Mouse (Mus musculus) forebrain, embryonic 10.5 days (tissue): ENCODE data around the gene Slc17a4. TPM values are rescaled to one million over a fixed set of nuclear protein-coding genes. Genes with fewer than 3 reads are reported as not detected.

ENCODE experiments used
- DNase-seq: peaks from one replicate; pipeline ENCODE4 v3.0.0-alpha.2; 2017; ENCODE audit warnings: low spot score; ENCODE audit errors: extremely low spot score
- H3K27ac ChIP-seq: fragments of 300-500 bp; sonication (generic); 2 replicates; pipeline ENCODE4 v1.5.1; 2016; ENCODE audit warnings: mild to moderate bottlenecking
- H3K27me3 ChIP-seq: fragments of 300-500 bp; sonication (generic); 2 replicates; pipeline ENCODE4 v1.6.1; 2016; ENCODE audit warnings: mild to moderate bottlenecking; ENCODE audit not compliant: poor library complexity, severe bottlenecking
- H3K36me3 ChIP-seq: fragments of 300-500 bp; sonication (generic); replicated peaks from 2 replicates; pipeline ENCODE4 v1.6.1; 2016; ENCODE audit warnings: mild to moderate bottlenecking, moderate library complexity
- H3K4me1 ChIP-seq: fragments of 300-500 bp; sonication (generic); 2 replicates; pipeline ENCODE4 v1.6.1; 2016
- H3K4me3 ChIP-seq: fragments of 300-500 bp; sonication (generic); 2 replicates; pipeline ENCODE4 v1.5.1; 2016; ENCODE audit warnings: mild to moderate bottlenecking, moderate library complexity
- H3K9me3 ChIP-seq: fragments of 300-500 bp; sonication (generic); 2 replicates; pipeline ENCODE4 v1.6.1; 2016; ENCODE audit warnings: mild to moderate bottlenecking, moderate library complexity
- WGBS: fragments of 180-500 bp; shearing (Covaris S2); methylation state at CpG from one replicate; pipeline ENCODE4 v1.1.7; 2016; 5-methylcytosine and 5-hydroxymethylcytosine counted together
- polyA plus RNA-seq: library from polyadenylated mRNA; unstranded; fragments of >200 nt; fragmentation: Nextera tagmentation; extraction: Ambion mirVana; gene quantifications from 2 replicates; pipeline ENCODE4 v1.2.1, GENCODE M21; 2016

Slc17a4 gene
- polyA plus RNA-seq, 1 experiment from 2014 or later: not detected

GRCm38 (mm10) chr13:23885540-23885939 lies 29.3 kb downstream of the Slc17a4 start:
- 47% methylated on average over 2 of the region's 2 CpGs for WGBS
- no peak for DNase-seq
- H3K4me3 ChIP-seq: no peak overlapping the region
- H3K9me3 ChIP-seq: no peaks in the 10 kb centered on the region
- H3K36me3 ChIP-seq: no peaks in the 10 kb centered on the region
- H3K27me3 ChIP-seq: no peaks in the 10 kb centered on the region
- H3K4me1 ChIP-seq: peaks cover 6% of the 10 kb centered on the region; the same call in 1 of the 2 replicates
- H3K27ac ChIP-seq: no peak overlapping the region

GRCm38 (mm10) chr13:23879636-23880035 lies 35.2 kb downstream of the Slc17a4 start:
- no peak for DNase-seq
- H3K36me3 ChIP-seq: no peaks in the 10 kb centered on the region
- H3K9me3 ChIP-seq: no peaks in the 10 kb centered on the region
- H3K4me3 ChIP-seq: no peak overlapping the region
- H3K4me1 ChIP-seq: no peaks in the 10 kb centered on the region
- WGBS: 89% methylated on average over 5 of the region's 5 CpGs
- H3K27ac ChIP-seq: no peak overlapping the region
- no peaks in the 10 kb centered on the region for H3K27me3 ChIP-seq

GRCm38 (mm10) chr13:23879106-23879505 lies 35.7 kb downstream of the Slc17a4 start:
- no peak for DNase-seq
- WGBS: 83% methylated on average over 3 of the region's 3 CpGs
- no peaks in the 10 kb centered on the region for H3K9me3 ChIP-seq
- H3K4me3 ChIP-seq: no peak overlapping the region
- no peaks in the 10 kb centered on the region for H3K36me3 ChIP-seq
- H3K4me1 ChIP-seq: no peaks in the 10 kb centered on the region
- H3K27ac ChIP-seq: no peak overlapping the region
- no peaks in the 10 kb centered on the region for H3K27me3 ChIP-seq

- Histone ChIP-seq H3K4me3 (no peak overlapping the region), H3K27me3 (no peaks in the 10 kb centered on the region), H3K27ac (no peak overlapping the region), H3K36me3 (no peaks in the 10 kb centered on the region), H3K9me3 (no peaks in the 10 kb centered on the region), H3K4me1 (no peaks in the 10 kb centered on the region)
- no peak for DNase-seq
- 86% methylated on average over 5 of the region's 5 CpGs for WGBS
Measured at GRCm38 (mm10) chr13:23873141-23873540, 41.7 kb downstream of the Slc17a4 start.

GRCm38 (mm10) chr13:23869996-23870395 lies 44.8 kb downstream of the Slc17a4 start:
- Histone ChIP-seq H3K4me3 (no peak overlapping the region), H3K27me3 (no peaks in the 10 kb centered on the region), H3K9me3 (no peaks in the 10 kb centered on the region), H3K36me3 (no peaks in the 10 kb centered on the region), H3K27ac (no peak overlapping the region), H3K4me1 (no peaks in the 10 kb centered on the region)
- WGBS: 84% methylated on average over 3 of the region's 3 CpGs
- DNase-seq: no peak

- no peak for DNase-seq
- Histone ChIP-seq H3K36me3 (no peaks in the 10 kb centered on the region), H3K9me3 (no peaks in the 10 kb centered on the region), H3K27ac (no peak overlapping the region), H3K4me3 (no peak overlapping the region), H3K4me1 (no peaks in the 10 kb centered on the region), H3K27me3 (no peaks in the 10 kb centered on the region)
- 89% methylated on average over 8 of the region's 8 CpGs for WGBS
Measured at GRCm38 (mm10) chr13:23868790-23869533, 45.8 kb downstream of the Slc17a4 start.

GRCm38 (mm10) chr13:23867405-23867804 lies 47.4 kb downstream of the Slc17a4 start, which contains the start of gene Slc17a1:
Gene Slc17a1, plus strand, starts transcription at chr13:23867750.
- Histone ChIP-seq H3K4me3 (no peak within 1 kb of the TSS), H3K4me1 (no peaks in the 10 kb centered on the region), H3K27me3 (no peaks in the 10 kb centered on the region), H3K9me3 (no peaks in the 10 kb centered on the region), H3K27ac (no peak within 1 kb of the TSS), H3K36me3 (no peaks in the 10 kb centered on the region)
- no peak for DNase-seq
- WGBS: 92% methylated on average over 7 of the region's 7 CpGs

- no peak for DNase-seq
- Histone ChIP-seq H3K27me3 (no peaks in the 10 kb centered on the region), H3K4me1 (no peaks in the 10 kb centered on the region), H3K9me3 (no peaks in the 10 kb centered on the region), H3K36me3 (no peaks in the 10 kb centered on the region), H3K4me3 (no peak overlapping the region), H3K27ac (no peak overlapping the region)
- 92% methylated on average over 6 of the region's 6 CpGs for WGBS
Measured at GRCm38 (mm10) chr13:23867000-23867399, 47.8 kb downstream of the Slc17a4 start.

- H3K27ac ChIP-seq: no peak overlapping the region
- no peak overlapping the region for H3K4me3 ChIP-seq
- no peaks in the 10 kb centered on the region for H3K9me3 ChIP-seq
- no peaks in the 10 kb centered on the region for H3K4me1 ChIP-seq
- WGBS: 81% methylated on average over 9 of the region's 9 CpGs
- H3K36me3 ChIP-seq: no peaks in the 10 kb centered on the region
- no peak for DNase-seq
- no peaks in the 10 kb centered on the region for H3K27me3 ChIP-seq
Measured at GRCm38 (mm10) chr13:23866086-23866710, 48.6 kb downstream of the Slc17a4 start.

- 92% methylated on average over 9 of the region's 9 CpGs for WGBS
- no peaks in the 10 kb centered on the region for H3K27me3 ChIP-seq
- no peak overlapping the region for H3K27ac ChIP-seq
- no peak for DNase-seq
- no peaks in the 10 kb centered on the region for H3K36me3 ChIP-seq
- H3K4me1 ChIP-seq: no peaks in the 10 kb centered on the region
- H3K4me3 ChIP-seq: no peak overlapping the region
- H3K9me3 ChIP-seq: no peaks in the 10 kb centered on the region
Measured at GRCm38 (mm10) chr13:23864711-23865110, 50.1 kb downstream of the Slc17a4 start.

GRCm38 (mm10) chr13:23861815-23862214 lies 53.0 kb downstream of the Slc17a4 start:
- Histone ChIP-seq H3K4me3 (no peak overlapping the region), H3K9me3 (no peaks in the 10 kb centered on the region), H3K36me3 (no peaks in the 10 kb centered on the region), H3K27ac (no peak overlapping the region), H3K4me1 (no peaks in the 10 kb centered on the region), H3K27me3 (no peaks in the 10 kb centered on the region)
- DNase-seq: no peak

GRCm38 (mm10) chr13:23856401-23856800 lies 58.4 kb downstream of the Slc17a4 start:
- Histone ChIP-seq H3K27me3 (no peaks in the 10 kb centered on the region), H3K9me3 (no peaks in the 10 kb centered on the region), H3K4me3 (no peak overlapping the region), H3K4me1 (no peaks in the 10 kb centered on the region), H3K36me3 (no peaks in the 10 kb centered on the region), H3K27ac (no peak overlapping the region)
- no peak for DNase-seq
- 77% methylated on average over 3 of the region's 3 CpGs for WGBS

GRCm38 (mm10) chr13:23849299-23849698 lies 65.5 kb downstream of the Slc17a4 start:
- no peak for DNase-seq
- H3K27ac ChIP-seq: no peak overlapping the region
- H3K36me3 ChIP-seq: no peaks in the 10 kb centered on the region
- no peaks in the 10 kb centered on the region for H3K27me3 ChIP-seq
- WGBS: 85% methylated on average over 2 of the region's 2 CpGs
- no peaks in the 10 kb centered on the region; the same call in 1 of the 2 replicates for H3K4me1 ChIP-seq
- no peaks in the 10 kb centered on the region for H3K9me3 ChIP-seq
- no peak overlapping the region for H3K4me3 ChIP-seq
